Mouse (Mus musculus) brown adipose tissue, adult 24 weeks (tissue): ENCODE data around the gene Ddx5. TPM values are rescaled to one million over a fixed set of nuclear protein-coding genes. Genes with fewer than 3 reads are reported as not detected.
"Not testable (repeated sequence)": the region's sequence is repeated elsewhere in the genome, so short reads cannot be mapped to it uniquely, and the experiment has no call there.

Experiments
- H3K27ac ChIP-seq: fragments of 200-500 bp; replicated peaks from 2 replicates; pipeline ENCODE4 v1.5.1; 2012; ENCODE audit warnings: low read depth, mild to moderate bottlenecking, low read length
- H3K4me1 ChIP-seq: fragments of 200-500 bp; 2 replicates; pipeline ENCODE4 v1.6.1; 2012; ENCODE audit warnings: low read length, mixed read lengths; ENCODE audit not compliant: control insufficient read depth, insufficient read depth, insufficient read length
- H3K4me3 ChIP-seq: fragments of 200-500 bp; 2 replicates; pipeline ENCODE4 v1.5.1; 2012; ENCODE audit warnings: low read depth, mild to moderate bottlenecking, low read length, moderate library complexity; ENCODE audit not compliant: insufficient read depth
- polyA plus RNA-seq: library from polyadenylated mRNA; stranded (reverse); fragments of >200 nt; gene quantifications from 2 replicates; pipeline ENCODE4 v1.2.4, GENCODE M21; 2012; ENCODE audit not compliant: missing spikeins, insufficient read depth, insufficient read length

Gene Ddx5
- polyA plus RNA-seq, 1 experiment, result 404 TPM

- no peaks in the 10 kb centered on the region; the same call in 1 of the 2 replicates for H3K4me1 ChIP-seq
Observed at GRCm38 (mm10) chr11:106759028-106759427, 30.0 kb downstream of the Ddx5 start.

GRCm38 (mm10) chr11:106755583-106755982, 33.4 kb downstream of the Ddx5 start:
- Histone ChIP-seq H3K4me3 (no peak overlapping the region), H3K4me1 (no peaks in the 10 kb centered on the region; the same call in 1 of the 2 replicates), H3K27ac (no peak overlapping the region)

More at GRCm38 (mm10) chr11:106759028-106759427, 30.0 kb downstream of the Ddx5 start:
- H3K27ac ChIP-seq, result no peak overlapping the region
- no peak overlapping the region for H3K4me3 ChIP-seq

- H3K4me1 ChIP-seq, result no peaks in the 10 kb centered on the region; the same call in 1 of the 2 replicates
- no peak overlapping the region for H3K4me3 ChIP-seq
- no peak overlapping the region for H3K27ac ChIP-seq
Observed at GRCm38 (mm10) chr11:106753314-106753713, 35.7 kb downstream of the Ddx5 start.

- H3K4me3 ChIP-seq, result peak overlapping the region; percentile 14; the same call in 1 of the 2 replicates
- no peaks in the 10 kb centered on the region; the same call in 1 of the 2 replicates for H3K4me1 ChIP-seq
- H3K27ac ChIP-seq, result peak overlapping the region; percentile 43
Observed at GRCm38 (mm10) chr11:106752103-106752502, 36.9 kb downstream of the Ddx5 start.

- Histone ChIP-seq H3K4me1 (no peaks in the 10 kb centered on the region; the same call in 1 of the 2 replicates), H3K27ac (peak within 1 kb of the TSS; percentile 80), H3K4me3 (peak within 1 kb of the TSS; percentile 42)
Observed at GRCm38 (mm10) chr11:106751039-106752018, 37.7 kb downstream of the Ddx5 start, which contains the start of gene Milr1. TSS of gene Milr1 (plus strand) at chr11:106751226.

- Histone ChIP-seq H3K4me3 (peak within 1 kb of the TSS; percentile 42), H3K27ac (peak within 1 kb of the TSS; percentile 80), H3K4me1 (no peaks in the 10 kb centered on the region)
Observed at GRCm38 (mm10) chr11:106750121-106750751, 38.7 kb downstream of the Ddx5 start, which contains the start of gene Pecam1. TSS of gene Pecam1 (minus strand) at chr11:106750628.

GRCm38 (mm10) chr11:106749557-106750120, 39.3 kb downstream of the Ddx5 start:
- H3K4me1 ChIP-seq, H3K4me3 ChIP-seq, H3K27ac ChIP-seq: not testable (repeated sequence)

- Histone ChIP-seq H3K27ac (no peak overlapping the region), H3K4me3 (no peak overlapping the region), H3K4me1 (peaks cover 4% of the 10 kb centered on the region; the same call in 1 of the 2 replicates)
Observed at GRCm38 (mm10) chr11:106744949-106745348, 44.0 kb downstream of the Ddx5 start.

GRCm38 (mm10) chr11:106742388-106742841, 46.6 kb downstream of the Ddx5 start:
- Histone ChIP-seq H3K4me3 (no peak overlapping the region), H3K27ac (no peak overlapping the region), H3K4me1 (peaks cover 7% of the 10 kb centered on the region; the same call in 1 of the 2 replicates)

- H3K4me1 ChIP-seq, result peaks cover 7% of the 10 kb centered on the region; the same call in 1 of the 2 replicates
- peak overlapping the region; percentile 17; the same call in 1 of the 2 replicates for H3K27ac ChIP-seq
- no peak overlapping the region for H3K4me3 ChIP-seq
Observed at GRCm38 (mm10) chr11:106741826-106742225, 47.2 kb downstream of the Ddx5 start.

GRCm38 (mm10) chr11:106741232-106741631, 47.8 kb downstream of the Ddx5 start:
- Histone ChIP-seq H3K4me1 (peaks cover 7% of the 10 kb centered on the region), H3K27ac (no peak overlapping the region), H3K4me3 (no peak overlapping the region)

- not testable (repeated sequence) for H3K27ac ChIP-seq, H3K4me3 ChIP-seq
- H3K4me1 ChIP-seq, result peaks cover 11% of the 10 kb centered on the region
Observed at GRCm38 (mm10) chr11:106740724-106741123, 48.3 kb downstream of the Ddx5 start.

- no peak overlapping the region for H3K4me3 ChIP-seq
- peaks cover 11% of the 10 kb centered on the region for H3K4me1 ChIP-seq
- H3K27ac ChIP-seq, result peak overlapping the region; percentile 61
Observed at GRCm38 (mm10) chr11:106739116-106739515, 49.9 kb downstream of the Ddx5 start.

- Histone ChIP-seq H3K4me1 (peaks cover 11% of the 10 kb centered on the region), H3K27ac (peak overlapping the region; percentile 88), H3K4me3 (no peak overlapping the region)
Observed at GRCm38 (mm10) chr11:106737178-106737621, 51.8 kb downstream of the Ddx5 start.
